Mouse (Mus musculus) forebrain, embryonic 15.5 days (tissue): ENCODE data around the gene Mnd1. TPM values are rescaled to one million over a fixed set of nuclear protein-coding genes. Genes with fewer than 3 reads are reported as not detected.

Experiments
- ATAC-seq: fragments of 200-750 bp; cut with Nextera tagmentation; replicated peaks from 2 replicates; pipeline ENCODE4 v1.8.0; 2017; ENCODE audit warnings: mild to moderate bottlenecking, moderate TSS enrichment, moderate library complexity
- H3K27ac ChIP-seq: fragments of 300-500 bp; sonication (generic); replicated peaks from 2 replicates; pipeline ENCODE4 v1.5.1; 2015; ENCODE audit warnings: mild to moderate bottlenecking, inconsistent platforms
- H3K27me3 ChIP-seq: fragments of 300-500 bp; sonication (generic); 2 replicates; pipeline ENCODE4 v1.6.1; 2015; ENCODE audit warnings: inconsistent platforms
- H3K36me3 ChIP-seq: fragments of 300-500 bp; sonication (generic); 2 replicates; pipeline ENCODE4 v1.6.1; 2015; ENCODE audit warnings: mild to moderate bottlenecking, inconsistent platforms
- H3K4me1 ChIP-seq: fragments of 300-500 bp; sonication (generic); 2 replicates; pipeline ENCODE4 v1.6.1; 2015; ENCODE audit warnings: inconsistent platforms
- H3K4me2 ChIP-seq: fragments of 300-500 bp; sonication (generic); replicated peaks from 2 replicates; pipeline ENCODE4 v1.6.1; 2015; ENCODE audit warnings: mild to moderate bottlenecking, inconsistent platforms
- H3K4me3 ChIP-seq: fragments of 300-500 bp; sonication (generic); 2 replicates; pipeline ENCODE4 v1.5.1; 2015; ENCODE audit warnings: mild to moderate bottlenecking, inconsistent platforms
- H3K9ac ChIP-seq: fragments of 300-500 bp; sonication (generic); replicated peaks from 2 replicates; pipeline ENCODE4 v1.6.1; 2015; ENCODE audit warnings: mild to moderate bottlenecking, inconsistent platforms
- H3K9me3 ChIP-seq: fragments of 300-500 bp; sonication (generic); 2 replicates; pipeline ENCODE4 v1.6.1; 2016; ENCODE audit warnings: inconsistent platforms
- WGBS: fragments of 180-500 bp; shearing (Covaris S2); methylation state at CpG from one replicate; pipeline ENCODE4 v1.1.7; 2015; ENCODE audit warnings: mixed read lengths; 5-methylcytosine and 5-hydroxymethylcytosine counted together
- polyA plus RNA-seq: library from polyadenylated mRNA; unstranded; fragments of >200 nt; fragmentation: Nextera tagmentation; extraction: Ambion mirVana; gene quantifications from 2 replicates; pipeline ENCODE4 v1.2.1, GENCODE M21; 2015

Gene Mnd1
- polyA plus RNA-seq, 1 experiment from 2014 or later, result 2.5 TPM

DNA sequence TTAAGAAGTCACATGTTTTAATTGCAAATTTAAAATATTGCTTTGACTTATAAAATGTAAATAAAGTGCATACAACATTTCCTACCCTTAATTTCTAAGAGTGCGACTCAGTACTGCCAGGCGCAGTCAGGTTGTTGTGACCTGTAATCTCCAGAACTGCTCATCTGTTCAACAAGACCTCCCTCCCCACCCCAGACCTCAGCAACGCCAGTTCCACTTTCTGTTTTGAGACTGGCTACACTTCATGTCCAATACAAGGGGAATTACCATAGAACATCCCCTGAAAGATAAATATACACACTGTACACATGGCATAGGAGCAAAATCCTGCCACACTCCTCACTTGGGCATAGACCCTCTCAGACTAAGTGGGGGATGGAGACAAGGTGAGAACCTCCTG, 28.9 kb downstream of the Mnd1 start:
- no peak overlapping the region for H3K4me2 ChIP-seq
- no peaks in the 10 kb centered on the region for H3K36me3 ChIP-seq
- no peak for ATAC-seq
- H3K9ac ChIP-seq, result no peak overlapping the region
- H3K27ac ChIP-seq, result no peak overlapping the region
- no peaks in the 10 kb centered on the region for H3K9me3 ChIP-seq
- 86% methylated on average over 3 of the region's 3 CpGs for WGBS
- H3K27me3 ChIP-seq, result no peaks in the 10 kb centered on the region
- no peaks in the 10 kb centered on the region for H3K4me1 ChIP-seq
- no peak overlapping the region for H3K4me3 ChIP-seq

- Histone ChIP-seq H3K4me3 (no peak overlapping the region), H3K27me3 (no peaks in the 10 kb centered on the region), H3K36me3 (no peaks in the 10 kb centered on the region), H3K27ac (no peak overlapping the region), H3K4me2 (no peak overlapping the region), H3K4me1 (no peaks in the 10 kb centered on the region), H3K9me3 (no peaks in the 10 kb centered on the region), H3K9ac (no peak overlapping the region)
- ATAC-seq, result no peak
- 79% methylated on average over 6 of the region's 6 CpGs for WGBS
Observed at GRCm38 (mm10) chr3:84125704-84126289, 29.8 kb downstream of the Mnd1 start.

GRCm38 (mm10) chr3:84123461-84123860, 32.1 kb downstream of the Mnd1 start:
- 80% methylated on average over 3 of the region's 3 CpGs for WGBS
- Histone ChIP-seq H3K36me3 (no peaks in the 10 kb centered on the region), H3K4me2 (no peak overlapping the region), H3K27me3 (no peaks in the 10 kb centered on the region), H3K27ac (no peak overlapping the region), H3K9me3 (no peaks in the 10 kb centered on the region), H3K9ac (no peak overlapping the region), H3K4me1 (no peaks in the 10 kb centered on the region), H3K4me3 (no peak overlapping the region)
- no peak for ATAC-seq

DNA sequence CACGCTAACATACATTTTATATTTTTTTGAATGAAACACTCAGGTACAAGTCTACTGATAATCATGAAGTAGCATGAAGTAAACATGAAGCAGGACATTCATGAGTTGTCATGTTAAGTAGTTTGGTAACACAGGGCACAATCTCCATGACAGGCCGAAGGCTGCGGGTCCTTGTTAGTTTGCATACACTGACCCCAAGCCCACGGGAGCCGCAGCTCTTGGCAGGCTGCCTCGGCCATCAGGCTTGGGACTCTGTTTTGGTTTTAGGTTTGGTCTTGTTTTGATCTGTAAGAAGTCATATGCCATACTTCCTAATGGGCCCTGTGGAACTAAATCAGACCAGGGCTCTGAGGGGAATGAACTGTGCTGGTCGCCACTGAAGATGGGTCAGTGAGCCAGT, 36.9 kb downstream of the Mnd1 start:
- ATAC-seq, result no peak
- 72% methylated on average over 7 of the region's 7 CpGs for WGBS

GRCm38 (mm10) chr3:84118178-84118577, 37.4 kb downstream of the Mnd1 start:
- Histone ChIP-seq H3K4me3 (no peak overlapping the region), H3K36me3 (no peaks in the 10 kb centered on the region), H3K27ac (no peak overlapping the region), H3K4me1 (no peaks in the 10 kb centered on the region), H3K27me3 (no peaks in the 10 kb centered on the region), H3K9me3 (no peaks in the 10 kb centered on the region), H3K9ac (no peak overlapping the region), H3K4me2 (no peak overlapping the region)
- ATAC-seq, result no peak
- WGBS, result 86% methylated on average over 7 of the region's 7 CpGs

More for the DNA sequence above, 36.9 kb downstream of the Mnd1 start:
- Histone ChIP-seq H3K27ac (no peak overlapping the region), H3K4me3 (no peak overlapping the region), H3K9ac (no peak overlapping the region), H3K4me2 (no peak overlapping the region), H3K36me3 (no peaks in the 10 kb centered on the region), H3K27me3 (no peaks in the 10 kb centered on the region), H3K9me3 (no peaks in the 10 kb centered on the region), H3K4me1 (no peaks in the 10 kb centered on the region)

GRCm38 (mm10) chr3:84108614-84109013, 47.0 kb downstream of the Mnd1 start:
- Histone ChIP-seq H3K9ac (no peak overlapping the region), H3K4me2 (no peak overlapping the region), H3K36me3 (no peaks in the 10 kb centered on the region), H3K4me3 (no peak overlapping the region), H3K27ac (no peak overlapping the region), H3K9me3 (no peaks in the 10 kb centered on the region), H3K27me3 (no peaks in the 10 kb centered on the region), H3K4me1 (no peaks in the 10 kb centered on the region)
- WGBS, result 77% methylated on average over 2 of the region's 2 CpGs
- no peak for ATAC-seq

- H3K27ac ChIP-seq, result no peak overlapping the region
- no peak overlapping the region for H3K9ac ChIP-seq
- H3K36me3 ChIP-seq, result no peaks in the 10 kb centered on the region
- no peaks in the 10 kb centered on the region for H3K27me3 ChIP-seq
- WGBS, result 63% methylated on average over 2 of the region's 2 CpGs
- H3K4me3 ChIP-seq, result no peak overlapping the region
- H3K4me2 ChIP-seq, result no peak overlapping the region
- ATAC-seq, result no peak
- no peaks in the 10 kb centered on the region for H3K9me3 ChIP-seq
- no peaks in the 10 kb centered on the region for H3K4me1 ChIP-seq
Observed at GRCm38 (mm10) chr3:84106106-84106505, 49.5 kb downstream of the Mnd1 start.

DNA sequence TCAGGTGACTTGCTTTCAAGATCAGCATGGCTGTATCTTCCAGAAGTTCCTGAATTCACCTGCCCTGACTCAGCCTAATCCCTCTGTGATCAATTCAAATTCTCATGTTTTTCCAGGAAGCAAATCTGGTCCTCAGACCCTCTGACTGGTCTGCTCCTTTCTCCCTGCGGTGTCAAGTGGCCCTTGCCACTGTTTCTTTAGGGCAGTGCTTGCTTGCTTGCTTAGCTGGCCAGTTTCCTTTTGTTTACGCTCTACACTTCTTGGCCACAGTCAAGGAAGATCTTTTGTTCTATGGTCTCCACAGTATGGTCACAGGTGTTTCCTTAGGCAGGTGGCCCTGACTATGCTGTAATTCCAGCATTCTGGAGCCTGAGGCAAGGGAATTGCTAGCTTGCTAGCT, 52.0 kb downstream of the Mnd1 start:
- Histone ChIP-seq H3K27ac (no peak overlapping the region), H3K4me3 (no peak overlapping the region), H3K4me2 (no peak overlapping the region), H3K27me3 (no peaks in the 10 kb centered on the region), H3K4me1 (no peaks in the 10 kb centered on the region), H3K36me3 (no peaks in the 10 kb centered on the region), H3K9me3 (no peaks in the 10 kb centered on the region), H3K9ac (no peak overlapping the region)
- WGBS, result 67% methylated on average over 2 of the region's 2 CpGs
- no peak for ATAC-seq

- H3K36me3 ChIP-seq, result no peaks in the 10 kb centered on the region
- no peaks in the 10 kb centered on the region for H3K4me1 ChIP-seq
- WGBS, result 89% methylated on average over 2 of the region's 2 CpGs
- no peaks in the 10 kb centered on the region for H3K9me3 ChIP-seq
- H3K4me3 ChIP-seq, result no peak overlapping the region
- no peak overlapping the region for H3K4me2 ChIP-seq
- H3K27ac ChIP-seq, result no peak overlapping the region
- no peak overlapping the region for H3K9ac ChIP-seq
- ATAC-seq, result no peak
- no peaks in the 10 kb centered on the region for H3K27me3 ChIP-seq
Observed at GRCm38 (mm10) chr3:84092875-84093274, 62.7 kb downstream of the Mnd1 start.

- no peak overlapping the region for H3K4me3 ChIP-seq
- WGBS, result 47% methylated on average over 2 of the region's 2 CpGs
- H3K4me1 ChIP-seq, result no peaks in the 10 kb centered on the region
- no peaks in the 10 kb centered on the region for H3K9me3 ChIP-seq
- no peaks in the 10 kb centered on the region for H3K27me3 ChIP-seq
- H3K27ac ChIP-seq, result no peak overlapping the region
- H3K36me3 ChIP-seq, result no peaks in the 10 kb centered on the region
- no peak for ATAC-seq
- no peak overlapping the region for H3K9ac ChIP-seq
- H3K4me2 ChIP-seq, result no peak overlapping the region
Observed at GRCm38 (mm10) chr3:84090982-84091381, 64.6 kb downstream of the Mnd1 start.

- Histone ChIP-seq H3K4me2 (no peak overlapping the region), H3K36me3 (no peaks in the 10 kb centered on the region), H3K9me3 (0 out of 2 replicates have a peak, but pooled peaks cover 4% of the 10 kb centered on the region), H3K27ac (no peak overlapping the region), H3K27me3 (no peaks in the 10 kb centered on the region), H3K4me1 (no peaks in the 10 kb centered on the region), H3K4me3 (no peak overlapping the region), H3K9ac (no peak overlapping the region)
- 25% methylated on average over 2 of the region's 2 CpGs for WGBS
- no peak for ATAC-seq
Observed at GRCm38 (mm10) chr3:84086921-84087320, 68.7 kb downstream of the Mnd1 start.

- Histone ChIP-seq H3K4me2 (no peak overlapping the region), H3K4me1 (no peaks in the 10 kb centered on the region), H3K27ac (no peak overlapping the region), H3K4me3 (no peak overlapping the region), H3K27me3 (no peaks in the 10 kb centered on the region), H3K9me3 (0 out of 2 replicates have a peak, but pooled peaks cover 6% of the 10 kb centered on the region), H3K9ac (no peak overlapping the region), H3K36me3 (no peaks in the 10 kb centered on the region)
- no peak for ATAC-seq
- WGBS, result 76% methylated on average over 7 of the region's 7 CpGs
Observed at GRCm38 (mm10) chr3:84086337-84086736, 69.2 kb downstream of the Mnd1 start.

GRCm38 (mm10) chr3:84085429-84085828, 70.2 kb downstream of the Mnd1 start:
- 66% methylated on average over 9 of the region's 9 CpGs for WGBS
- Histone ChIP-seq H3K4me3 (no peak overlapping the region), H3K4me1 (no peaks in the 10 kb centered on the region), H3K4me2 (no peak overlapping the region), H3K27ac (no peak overlapping the region), H3K9ac (no peak overlapping the region), H3K27me3 (no peaks in the 10 kb centered on the region), H3K36me3 (no peaks in the 10 kb centered on the region), H3K9me3 (0 out of 2 replicates have a peak, but pooled peaks cover 6% of the 10 kb centered on the region)
- ATAC-seq, result no peak
